Mouse (Mus musculus) small intestine, adult 2 months (tissue): ENCODE data around the gene Tarsl2.

Experiments used
- CTCF ChIP-seq: fragments of 200-500 bp; IDR thresholded peaks from 2 replicates; pipeline ENCODE4 v1.5.1; 2012; ENCODE audit warnings: low read depth, mild to moderate bottlenecking, control low read depth, inconsistent platforms, low read length, moderate library complexity, mixed read lengths; ENCODE audit not compliant: insufficient replicate concordance, insufficient read length; ENCODE audit errors: extremely low read depth
- POLR2A ChIP-seq: fragments of 200-500 bp; IDR thresholded peaks from 2 replicates; pipeline ENCODE4 v1.6.1; 2012; ENCODE audit warnings: low read depth, mild to moderate bottlenecking, control low read depth, inconsistent platforms, low read length, moderate library complexity

- TF ChIP-seq POLR2A (no peak), CTCF (no peak)
These were observed 21.4 kb upstream of the Tarsl2 start for GRCm38 (mm10) chr7:65623330-65623729.
